Mouse (Mus musculus) heart, postnatal 0 days (tissue): ENCODE measurements around the gene Eddm3b. TPM values are rescaled to one million over a fixed set of nuclear protein-coding genes. Genes with fewer than 3 reads are reported as not detected.

ENCODE experiments used
- ATAC-seq: fragments of 200-750 bp; cut with Nextera tagmentation; 2 replicates; pipeline ENCODE4 v1.8.0; 2017; ENCODE audit warnings: low read depth, moderate number of reproducible peaks, moderate library complexity; ENCODE audit not compliant: insufficient read depth
- DNase-seq: peaks from one replicate; pipeline ENCODE4 v3.0.0-alpha.2; 2016; ENCODE audit warnings: low spot score
- H3K27ac ChIP-seq: fragments of 300-500 bp; sonication (generic); 2 replicates; pipeline ENCODE4 v1.5.1; 2014; ENCODE audit warnings: low read depth, mild to moderate bottlenecking
- H3K27me3 ChIP-seq: fragments of 300-500 bp; sonication (generic); 2 replicates; pipeline ENCODE4 v1.6.1; 2014; ENCODE audit warnings: low read length, mixed read lengths; ENCODE audit not compliant: control insufficient read depth, insufficient read depth
- H3K36me3 ChIP-seq: fragments of 300-500 bp; sonication (generic); replicated peaks from 2 replicates; pipeline ENCODE4 v1.6.1; 2014; ENCODE audit warnings: low read length, mixed read lengths; ENCODE audit not compliant: control insufficient read depth, insufficient read depth
- H3K4me1 ChIP-seq: fragments of 300-500 bp; sonication (generic); 2 replicates; pipeline ENCODE4 v1.6.1; 2014; ENCODE audit warnings: antibody characterized with exemption; ENCODE audit not compliant: control insufficient read depth, insufficient read depth
- H3K4me2 ChIP-seq: fragments of 300-500 bp; sonication (generic); 2 replicates; pipeline ENCODE4 v1.6.1; 2014; ENCODE audit warnings: low read depth, mild to moderate bottlenecking, low read length, moderate library complexity
- H3K4me3 ChIP-seq: fragments of 300-500 bp; sonication (generic); 2 replicates; pipeline ENCODE4 v1.5.1; 2014; ENCODE audit warnings: low read depth, low read length
- H3K9ac ChIP-seq: fragments of 300-500 bp; sonication (generic); replicated peaks from 2 replicates; pipeline ENCODE4 v1.6.1; 2014; ENCODE audit warnings: low read depth, low read length, mixed read lengths
- H3K9me3 ChIP-seq: fragments of 300-500 bp; sonication (generic); replicated peaks from 2 replicates; pipeline ENCODE4 v1.6.1; 2016; ENCODE audit warnings: low read length; ENCODE audit not compliant: control insufficient read depth
- CTCF ChIP-seq: IDR thresholded peaks from 2 replicates; pipeline ENCODE4 v1.5.1; 2016; ENCODE audit warnings: antibody characterized with exemption, control low read depth, low read depth
- EP300 ChIP-seq: IDR thresholded peaks from 2 replicates; pipeline ENCODE4 v1.6.1; 2016; ENCODE audit warnings: antibody characterized with exemption, low read depth
- WGBS: fragments of 180-500 bp; shearing (Covaris S2); extraction: QIAGEN DNeasy Blood & Tissue Kit; methylation state at CpG from one replicate; pipeline ENCODE4 v1.1.7; 2014; 5-methylcytosine and 5-hydroxymethylcytosine counted together
- polyA plus RNA-seq: library from polyadenylated mRNA; unstranded; fragments of >200 nt; fragmentation: Nextera tagmentation; extraction: Ambion mirVana; gene quantifications from 2 replicates; pipeline ENCODE4 v1.2.1, GENCODE M21; 2015
- total RNA-seq: library from RNA; depleted of rRNA; stranded (reverse); fragments of >200 nt; gene quantifications from 2 replicates; pipeline ENCODE4 v1.2.3, GENCODE M21; 2014; ENCODE audit warnings: low replicate concordance

The Eddm3b gene
- total and polyA plus RNA-seq, 2 experiments from 2014 or later = not detected

DNA sequence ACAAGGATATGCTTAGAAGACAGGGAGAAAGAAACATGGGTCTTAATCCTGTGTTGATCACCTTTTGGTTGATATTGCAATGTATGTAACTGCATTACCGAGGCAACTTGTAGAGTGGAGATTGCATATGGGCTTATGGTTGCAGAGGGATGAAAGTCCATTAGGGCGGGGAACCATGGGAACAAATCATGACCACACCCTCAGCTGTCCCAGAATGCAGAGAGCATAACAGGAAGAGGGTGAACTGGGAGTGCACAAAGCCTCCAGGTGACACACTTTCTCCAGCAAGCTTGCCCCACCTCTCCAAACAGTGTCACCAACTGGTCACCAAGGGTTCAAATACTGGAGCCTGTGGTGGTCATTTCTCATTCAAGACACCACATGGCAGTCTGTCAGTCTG lies 33.2 kb upstream of the Eddm3b start:
- Histone ChIP-seq H3K4me1 (peaks cover 3% of the 10 kb centered on the region; the same call in 1 of the 2 replicates), H3K27ac (no peak overlapping the region), H3K27me3 (no peaks in the 10 kb centered on the region), H3K9ac (no peak overlapping the region), H3K4me3 (no peak overlapping the region), H3K4me2 (no peak overlapping the region), H3K36me3 (no peaks in the 10 kb centered on the region), H3K9me3 (no peaks in the 10 kb centered on the region)
- WGBS = 88% methylated on average over 2 of the region's 2 CpGs
- ATAC-seq (no peak), DNase-seq (no peak)
- no peak for TF ChIP-seq EP300
- TF ChIP-seq CTCF = no peak

GRCm38 (mm10) chr14:51082599-51083581 lies 31.3 kb upstream of the Eddm3b start:
- H3K4me1 ChIP-seq = peaks cover 3% of the 10 kb centered on the region; the same call in 1 of the 2 replicates
- DNase-seq (peak; percentile 30), ATAC-seq (peak; percentile 42)
- H3K4me2 ChIP-seq = peak overlapping the region; percentile 81
- no peaks in the 10 kb centered on the region for H3K9me3 ChIP-seq
- H3K27ac ChIP-seq = no peak overlapping the region
- H3K36me3 ChIP-seq = no peaks in the 10 kb centered on the region
- TF ChIP-seq EP300 (no peak), CTCF (no peak)
- whole genome bisulfite sequencing = 2% methylated on average over 37 of the region's 40 CpGs
- no peaks in the 10 kb centered on the region for H3K27me3 ChIP-seq
- H3K9ac ChIP-seq = peak overlapping the region; percentile 52
- H3K4me3 ChIP-seq = peak overlapping the region; percentile 64

GRCm38 (mm10) chr14:51083805-51084204 lies 30.4 kb upstream of the Eddm3b start:
- Histone ChIP-seq H3K36me3 (no peaks in the 10 kb centered on the region), H3K4me3 (0 out of 2 replicates have a peak overlapping the region, but pooled peaks have one; percentile 64), H3K4me2 (peak overlapping the region; percentile 81), H3K4me1 (peaks cover 3% of the 10 kb centered on the region; the same call in 1 of the 2 replicates), H3K27ac (no peak overlapping the region), H3K9ac (no peak overlapping the region), H3K27me3 (no peaks in the 10 kb centered on the region), H3K9me3 (no peaks in the 10 kb centered on the region)
- TF ChIP-seq CTCF (no peak), EP300 (no peak)
- no peak for ATAC-seq
- DNase-seq = no peak
- WGBS = 28% methylated on average over 7 of the region's 7 CpGs

- Histone ChIP-seq H3K9ac (no peak overlapping the region), H3K36me3 (no peaks in the 10 kb centered on the region), H3K27me3 (no peaks in the 10 kb centered on the region), H3K4me2 (no peak overlapping the region), H3K4me1 (peaks cover 3% of the 10 kb centered on the region; the same call in 1 of the 2 replicates), H3K27ac (no peak overlapping the region), H3K9me3 (no peaks in the 10 kb centered on the region), H3K4me3 (no peak overlapping the region)
- TF ChIP-seq EP300 (no peak), CTCF (no peak)
- no peak for DNase-seq
- ATAC-seq = no peak
- 83% methylated on average over 2 of the region's 2 CpGs for WGBS
Observed at GRCm38 (mm10) chr14:51085086-51085485, 29.1 kb upstream of the Eddm3b start.

GRCm38 (mm10) chr14:51085911-51086310 lies 28.3 kb upstream of the Eddm3b start:
- Histone ChIP-seq H3K4me2 (no peak overlapping the region), H3K36me3 (no peaks in the 10 kb centered on the region), H3K27me3 (no peaks in the 10 kb centered on the region), H3K9ac (no peak overlapping the region), H3K4me1 (peaks cover 3% of the 10 kb centered on the region; the same call in 1 of the 2 replicates), H3K27ac (no peak overlapping the region), H3K4me3 (no peak overlapping the region), H3K9me3 (no peaks in the 10 kb centered on the region)
- ATAC-seq (no peak), DNase-seq (no peak)
- TF ChIP-seq CTCF (no peak), EP300 (no peak)
- WGBS = 78% methylated on average over 4 of the region's 4 CpGs
